Mouse (Mus musculus): ENCODE results near the gene Fem1b.

DNA sequence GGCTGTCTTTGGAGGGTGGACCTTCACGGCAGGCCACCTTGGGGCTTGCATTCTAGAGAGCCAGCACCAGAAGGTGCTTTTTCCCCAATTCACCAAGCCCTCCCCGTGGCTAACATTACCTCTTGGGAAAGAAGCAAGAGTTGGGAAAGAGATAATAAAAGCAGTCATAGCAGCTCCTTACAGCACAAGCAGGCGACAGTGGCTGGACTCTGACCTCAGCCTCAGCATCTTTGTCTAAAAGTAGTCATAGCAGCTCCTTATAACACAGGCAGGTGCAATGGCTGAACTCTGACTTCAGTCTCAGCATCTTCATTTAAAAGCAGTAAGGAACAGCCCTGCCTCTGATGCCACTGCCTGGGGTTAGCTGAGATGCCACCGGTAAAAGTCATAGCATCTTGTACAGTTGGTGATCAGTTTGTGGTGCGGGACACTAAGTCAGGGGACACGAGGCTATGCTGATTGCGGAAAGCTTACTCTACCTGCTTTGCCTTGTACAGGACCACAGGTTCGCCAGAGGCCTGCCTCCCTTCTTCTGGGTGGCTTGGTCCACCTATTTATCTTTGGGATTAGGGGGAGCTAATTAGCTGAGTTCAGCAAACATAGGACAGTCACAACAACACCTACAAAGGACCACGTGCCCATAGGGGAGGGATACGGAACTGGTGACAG lies 31.8 kb upstream of the Fem1b start:
- TF ChIP-seq EP300 (IDR thresholded peaks at IDR 0.05; ENCODE audit: insufficient read depth, low read depth, low read length): no peak
- TF ChIP-seq CTCF (IDR thresholded peaks at IDR 0.05; ENCODE audit: low read depth, low read length): no peak
- no peak for TF ChIP-seq POLR2A (IDR thresholded peaks at IDR 0.05; ENCODE audit: insufficient read depth, low read length)
